Mouse (Mus musculus) gastrocnemius, postnatal 14 days (tissue): ENCODE measurements around the gene Prss27. TPM values are rescaled to one million over a fixed set of nuclear protein-coding genes. Genes with fewer than 3 reads are reported as not detected.
"Not testable (repeated sequence)": the region's sequence is repeated elsewhere in the genome, so short reads cannot be mapped to it uniquely, and the experiment has no call there.

ENCODE experiments used
- DNase-seq: peaks from one replicate; pipeline ENCODE4 v3.0.0; 2021; ENCODE audit warnings: mixed read lengths
- intact Hi-C: fragments of 180-260 bp; cut with DNase I; formaldehyde crosslinking; loops from one replicate; pipeline ENCODE4 v1.15.1; 2025; ENCODE audit warnings: low total_unique reads
- microRNA-seq, 2 experiments: library from miRNA; unstranded; fragments of <30 nt; microRNA quantifications; one replicate each; pipeline ENCODE4 v1.2.0; 2021
- total RNA-seq, 2 experiments: library from RNA; stranded (reverse); gene quantifications; 2 replicates each; pipeline ENCODE4 v1.2.3; 2021

Prss27 gene
- total RNA-seq, 2 experiments from 2014 or later = not detected

- intact Hi-C loops, DNase-seq: not testable (repeated sequence)
Measured at GRCm38 (mm10) chr17:24086399-24086798, 48.5 kb downstream of the Prss27 start.

GRCm38 (mm10) chr17:24090575-24090974 is 52.6 kb downstream of the Prss27 start:
- DNase-seq = no peak
- intact Hi-C loops = no loop called here

Small RNAs within 50 kb of the gene (microRNA-seq; reads per million reads assigned to microRNA genes)
- gene Gm27700 = 0 reads per million in 2 experiments

Other genes starting within 250 kb of the Prss27 start
- gene Srrm2, start 247.6 kb upstream of the Prss27 start, total RNA-seq = 100 to 1,000 TPM; 148 to 169 TPM
- gene Elob, start 209.0 kb upstream of the Prss27 start, total RNA-seq = 100 to 1,000 TPM; 321 to 328 TPM
- gene Prss33, start 202.1 kb upstream of the Prss27 start, total RNA-seq = not detected
- gene Prss32, start 194.3 kb upstream of the Prss27 start, total RNA-seq = not detected
- under 1 TPM in 1 of 2 experiments, not detected in 1; 0.18 TPM for gene Prss41, start 194.0 kb upstream of the Prss27 start, total RNA-seq
- not detected for gene Prss21, start 170.1 kb upstream of the Prss27 start, total RNA-seq
- gene Dcpp1, start 157.3 kb upstream of the Prss27 start, total RNA-seq = not detected
- gene Dcpp2, start 157.3 kb upstream of the Prss27 start, total RNA-seq = not detected
- not detected for gene Dcpp3, start 120.7 kb upstream of the Prss27 start, total RNA-seq
- gene Sbp, start 96.5 kb upstream of the Prss27 start, total RNA-seq = not detected
- gene Sbpl, start 82.9 kb upstream of the Prss27 start, total RNA-seq = not detected
- not detected for gene Prss30, start 57.6 kb upstream of the Prss27 start, total RNA-seq
- not detected for gene Prss22, start 40.0 kb upstream of the Prss27 start, total RNA-seq
- gene Kctd5, start 35.3 kb downstream of the Prss27 start, total RNA-seq = 10 to 100 TPM; 12.3 to 13.6 TPM
- gene Pdpk1, start 112.8 kb downstream of the Prss27 start, total RNA-seq = 10 to 100 TPM; 39.5 to 41.3 TPM
- 10 to 100 TPM in 1 of 2 experiments, 1 to 10 TPM in 1; 9.5 to 13.5 TPM for gene Amdhd2, start 125.6 kb downstream of the Prss27 start, total RNA-seq
- 100 to 1,000 TPM; 167 to 178 TPM for gene Atp6v0c, start 131.6 kb downstream of the Prss27 start, total RNA-seq
- gene Tbc1d24, start 167.4 kb downstream of the Prss27 start, total RNA-seq = 1 to 10 TPM; 3.4 to 3.5 TPM
- 1 to 10 TPM in 1 of 2 experiments, under 1 TPM in 1; 0.86 to 1.1 TPM for gene Ntn3, start 171.4 kb downstream of the Prss27 start, total RNA-seq
- gene Tedc2, start 182.7 kb downstream of the Prss27 start, total RNA-seq = 1 to 10 TPM; 1.9 to 2.3 TPM
- gene Ccnf, start 213.3 kb downstream of the Prss27 start, total RNA-seq = 1 to 10 TPM; 2.4 to 2.7 TPM